Mouse (Mus musculus) heart, postnatal 0 days (tissue): Measurements from ENCODE around the gene Gm1113. TPM values are rescaled to one million over a fixed set of nuclear protein-coding genes. Genes with fewer than 3 reads are reported as not detected.
A peak's percentile ranks its signal among the peaks of the same experiment; 100 is the strongest.

Experiments used
- ATAC-seq: fragments of 200-750 bp; cut with Nextera tagmentation; 2 replicates; pipeline ENCODE4 v1.8.0; 2017; ENCODE audit warnings: low read depth, moderate number of reproducible peaks, moderate library complexity; ENCODE audit not compliant: insufficient read depth
- DNase-seq: peaks from one replicate; pipeline ENCODE4 v3.0.0-alpha.2; 2016; ENCODE audit warnings: low spot score
- H3K27ac ChIP-seq: fragments of 300-500 bp; sonication (generic); 2 replicates; pipeline ENCODE4 v1.5.1; 2014; ENCODE audit warnings: low read depth, mild to moderate bottlenecking
- H3K27me3 ChIP-seq: fragments of 300-500 bp; sonication (generic); 2 replicates; pipeline ENCODE4 v1.6.1; 2014; ENCODE audit warnings: low read length, mixed read lengths; ENCODE audit not compliant: control insufficient read depth, insufficient read depth
- H3K36me3 ChIP-seq: fragments of 300-500 bp; sonication (generic); replicated peaks from 2 replicates; pipeline ENCODE4 v1.6.1; 2014; ENCODE audit warnings: low read length, mixed read lengths; ENCODE audit not compliant: control insufficient read depth, insufficient read depth
- H3K4me1 ChIP-seq: fragments of 300-500 bp; sonication (generic); 2 replicates; pipeline ENCODE4 v1.6.1; 2014; ENCODE audit warnings: antibody characterized with exemption; ENCODE audit not compliant: control insufficient read depth, insufficient read depth
- H3K4me2 ChIP-seq: fragments of 300-500 bp; sonication (generic); 2 replicates; pipeline ENCODE4 v1.6.1; 2014; ENCODE audit warnings: low read depth, mild to moderate bottlenecking, low read length, moderate library complexity
- H3K4me3 ChIP-seq: fragments of 300-500 bp; sonication (generic); 2 replicates; pipeline ENCODE4 v1.5.1; 2014; ENCODE audit warnings: low read depth, low read length
- H3K9ac ChIP-seq: fragments of 300-500 bp; sonication (generic); replicated peaks from 2 replicates; pipeline ENCODE4 v1.6.1; 2014; ENCODE audit warnings: low read depth, low read length, mixed read lengths
- H3K9me3 ChIP-seq: fragments of 300-500 bp; sonication (generic); replicated peaks from 2 replicates; pipeline ENCODE4 v1.6.1; 2016; ENCODE audit warnings: low read length; ENCODE audit not compliant: control insufficient read depth
- CTCF ChIP-seq: IDR thresholded peaks from 2 replicates; pipeline ENCODE4 v1.5.1; 2016; ENCODE audit warnings: antibody characterized with exemption, control low read depth, low read depth
- EP300 ChIP-seq: IDR thresholded peaks from 2 replicates; pipeline ENCODE4 v1.6.1; 2016; ENCODE audit warnings: antibody characterized with exemption, low read depth
- WGBS: fragments of 180-500 bp; shearing (Covaris S2); extraction: QIAGEN DNeasy Blood & Tissue Kit; methylation state at CpG from one replicate; pipeline ENCODE4 v1.1.7; 2014; 5-methylcytosine and 5-hydroxymethylcytosine counted together
- polyA plus RNA-seq: library from polyadenylated mRNA; unstranded; fragments of >200 nt; fragmentation: Nextera tagmentation; extraction: Ambion mirVana; gene quantifications from 2 replicates; pipeline ENCODE4 v1.2.1, GENCODE M21; 2015
- total RNA-seq: library from RNA; depleted of rRNA; stranded (reverse); fragments of >200 nt; gene quantifications from 2 replicates; pipeline ENCODE4 v1.2.3, GENCODE M21; 2014; ENCODE audit warnings: low replicate concordance

Gene Gm1113
- total and polyA plus RNA-seq, 2 experiments from 2014 or later, result not detected

DNA sequence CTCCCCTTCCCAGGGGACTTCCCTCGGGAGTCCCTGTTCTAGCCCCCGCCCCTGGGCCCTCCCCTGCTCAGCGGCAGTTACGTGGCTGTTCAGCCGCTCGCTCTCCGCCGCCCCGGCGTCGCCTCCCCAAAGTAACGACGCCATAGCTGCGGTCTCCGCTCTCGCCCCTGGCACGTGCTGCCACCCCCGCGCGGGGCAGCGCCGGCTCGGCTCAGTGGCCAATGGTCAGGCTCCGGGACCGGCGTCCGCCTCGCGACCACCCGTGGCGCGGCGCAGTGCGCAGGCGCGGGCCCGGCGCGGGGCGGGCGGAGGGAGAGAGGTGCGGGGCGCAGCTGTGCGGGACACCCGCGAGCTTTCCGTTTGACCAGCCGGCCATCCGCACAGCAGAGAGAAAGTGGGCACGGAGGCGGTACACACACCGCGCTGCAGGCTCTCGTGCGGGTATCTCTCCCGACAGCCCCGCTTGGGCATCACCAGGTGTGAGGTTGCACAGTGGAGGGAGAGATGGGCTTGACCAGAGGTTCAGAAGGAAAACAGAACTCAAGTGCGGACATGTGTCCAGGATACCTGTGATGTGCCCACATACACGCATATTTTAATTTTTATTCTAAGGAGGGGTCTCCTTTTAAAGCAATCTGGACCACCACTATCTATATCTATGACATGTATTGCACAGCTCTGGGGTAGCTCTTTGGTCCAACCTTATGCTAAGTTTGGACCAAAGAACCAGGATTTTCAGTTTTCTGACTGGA, 40.4 kb upstream of the Gm1113 start, which contains the start of the genes Ddx25 and Pus3:
Ddx25 (minus strand) TSS at position 272 of the 752 bp plus-strand sequence.
Pus3 (plus strand) TSS at position 339 of the 752 bp plus-strand sequence.
- DNase-seq, result no peak
- Histone ChIP-seq H3K4me1 (peaks cover 9% of the 10 kb centered on the region), H3K27me3 (peaks cover 20% of the 10 kb centered on the region), H3K9ac (peak within 1 kb of the TSS; percentile 45), H3K4me2 (peak within 1 kb of the TSS; percentile 100), H3K9me3 (no peaks in the 10 kb centered on the region), H3K36me3 (peaks cover 12% of the 10 kb centered on the region; the same call in 1 of the 2 replicates), H3K27ac (peak within 1 kb of the TSS; percentile 5; the same call in 1 of the 2 replicates), H3K4me3 (peak within 1 kb of the TSS; percentile 63)
- TF ChIP-seq EP300 (no peak), CTCF (no peak)
- WGBS, result under 1% methylated on average over 45 of the region's 59 CpGs
- ATAC-seq, result peak; percentile 47

DNA sequence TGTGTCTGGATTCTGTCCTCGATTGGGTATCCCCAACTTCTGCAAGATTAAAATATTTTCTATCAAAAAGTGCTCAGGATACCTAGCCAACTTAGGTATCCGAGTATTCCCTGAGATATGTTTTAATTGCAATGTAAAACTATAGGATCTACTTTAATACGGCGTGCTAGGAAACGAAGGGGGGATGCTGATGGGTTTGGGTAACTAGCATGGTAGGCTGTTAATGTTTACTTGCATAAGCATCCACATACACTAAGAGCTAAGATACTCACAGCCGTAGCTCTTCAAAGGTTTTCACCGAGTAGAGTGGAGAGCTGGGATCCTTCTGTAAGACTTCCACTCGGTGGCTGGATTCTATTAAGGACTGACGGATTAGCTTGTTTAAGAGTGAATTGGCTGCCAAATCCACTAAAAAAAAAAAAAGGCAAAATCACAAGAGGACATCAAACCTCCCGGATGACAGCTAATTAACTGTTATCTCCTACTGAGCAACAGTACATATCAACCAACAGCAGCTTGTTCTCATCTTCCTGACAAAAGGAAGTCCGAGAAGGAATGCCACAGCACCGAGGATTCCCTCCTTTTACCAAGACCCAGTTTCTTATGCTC, 38.5 kb upstream of the Gm1113 start:
- peaks cover 20% of the 10 kb centered on the region for H3K27me3 ChIP-seq
- ATAC-seq, result no peak
- H3K9me3 ChIP-seq, result no peaks in the 10 kb centered on the region
- DNase-seq, result no peak
- no peak for TF ChIP-seq EP300
- no peak for TF ChIP-seq CTCF
- peaks cover 9% of the 10 kb centered on the region; the same call in 1 of the 2 replicates for H3K36me3 ChIP-seq
- H3K4me2 ChIP-seq, result no peak overlapping the region
- no peak overlapping the region for H3K27ac ChIP-seq
- H3K9ac ChIP-seq, result no peak overlapping the region
- H3K4me3 ChIP-seq, result no peak overlapping the region
- peaks cover 9% of the 10 kb centered on the region for H3K4me1 ChIP-seq
- WGBS, result 44% methylated on average over 12 of the region's 12 CpGs

- no peaks in the 10 kb centered on the region for H3K9me3 ChIP-seq
- DNase-seq (no peak), ATAC-seq (no peak)
- no peak overlapping the region for H3K4me3 ChIP-seq
- no peak overlapping the region for H3K9ac ChIP-seq
- H3K4me1 ChIP-seq, result no peaks in the 10 kb centered on the region; the same call in 1 of the 2 replicates
- no peaks in the 10 kb centered on the region for H3K27me3 ChIP-seq
- no peak overlapping the region for H3K4me2 ChIP-seq
- H3K36me3 ChIP-seq, result no peaks in the 10 kb centered on the region
- no peak for TF ChIP-seq CTCF
- no peak for TF ChIP-seq EP300
- H3K27ac ChIP-seq, result no peak overlapping the region
- 79% methylated on average over 9 of the region's 9 CpGs for WGBS
These were observed 30.4 kb upstream of the Gm1113 start for GRCm38 (mm10) chr9:35548455-35548854.

GRCm38 (mm10) chr9:35546745-35547144, 28.7 kb upstream of the Gm1113 start:
- Histone ChIP-seq H3K4me3 (no peak overlapping the region), H3K27ac (no peak overlapping the region), H3K27me3 (no peaks in the 10 kb centered on the region), H3K9me3 (no peaks in the 10 kb centered on the region), H3K9ac (no peak overlapping the region), H3K36me3 (no peaks in the 10 kb centered on the region), H3K4me2 (no peak overlapping the region), H3K4me1 (no peaks in the 10 kb centered on the region; the same call in 1 of the 2 replicates)
- DNase-seq (no peak), ATAC-seq (no peak)
- 59% methylated on average over 9 of the region's 9 CpGs for WGBS
- TF ChIP-seq EP300 (no peak), CTCF (no peak)

DNA sequence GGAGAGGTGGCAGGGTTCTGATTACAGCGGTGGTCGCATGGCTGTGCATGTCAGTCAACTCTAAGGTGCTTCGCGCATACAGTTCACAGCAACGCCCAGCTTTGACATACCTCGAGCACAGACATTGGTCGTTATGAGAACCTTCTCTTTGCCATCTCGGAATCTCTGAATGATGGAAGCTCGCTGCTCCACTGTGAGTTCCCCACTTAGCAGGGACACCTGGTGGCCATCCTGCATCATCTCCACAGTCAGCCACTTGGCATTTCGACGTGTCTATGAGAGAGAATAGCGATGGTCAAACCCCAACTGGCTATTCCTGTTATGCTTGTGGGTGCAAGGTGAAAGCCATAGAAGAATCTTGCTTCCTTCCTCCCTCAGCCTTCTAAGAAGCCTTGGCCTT, 27.6 kb upstream of the Gm1113 start:
- ATAC-seq (no peak), DNase-seq (no peak)
- no peak overlapping the region for H3K4me3 ChIP-seq
- no peak overlapping the region for H3K4me2 ChIP-seq
- TF ChIP-seq CTCF (peak; percentile 34; the same call in 1 of the 2 replicates), EP300 (no peak)
- H3K27ac ChIP-seq, result no peak overlapping the region
- H3K4me1 ChIP-seq, result no peaks in the 10 kb centered on the region; the same call in 1 of the 2 replicates
- no peaks in the 10 kb centered on the region for H3K9me3 ChIP-seq
- WGBS, result 59% methylated on average over 12 of the region's 12 CpGs
- H3K36me3 ChIP-seq, result no peaks in the 10 kb centered on the region
- H3K27me3 ChIP-seq, result no peaks in the 10 kb centered on the region
- H3K9ac ChIP-seq, result no peak overlapping the region
